Mouse (Mus musculus): ENCODE measurements at regions not wholly inside any gene's neighbourhood (a gene's known extent, or its start where the extent isn't known, plus 50 kb on each side); places are given as distances from the start of the nearest gene placed in this dataset.

DNA sequence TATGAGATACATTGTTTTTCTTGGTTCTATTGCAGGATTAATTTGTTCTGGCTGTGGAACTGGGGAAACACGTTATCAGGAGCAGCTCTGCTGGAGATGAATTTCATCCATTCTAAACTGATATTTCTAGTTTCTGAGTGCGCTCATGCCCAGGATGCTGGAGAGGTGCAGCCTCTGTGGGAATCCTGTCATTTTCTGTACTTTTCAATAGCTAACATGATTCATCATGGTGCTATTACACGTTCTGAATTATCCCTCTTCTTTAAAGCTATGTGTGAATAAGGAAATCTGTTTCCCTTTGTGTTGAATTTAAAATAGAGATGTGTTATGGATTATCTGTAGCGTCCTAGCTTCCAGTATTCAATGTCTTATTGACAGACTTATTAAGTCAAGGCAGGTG, 174.8 kb upstream of the Frmd6 start:
- TF ChIP-seq POLR2A (IDR thresholded peaks at IDR 0.05; ENCODE audit: insufficient read depth, low read depth, low read length) (no peak), CTCF (IDR thresholded peaks at IDR 0.05) (no peak), EP300 (IDR thresholded peaks at IDR 0.05; ENCODE audit: insufficient read depth, low read depth, low read length) (no peak)

All from heart, adult 2 months (tissue).